Mouse (Mus musculus) midbrain, embryonic 14.5 days (tissue): ENCODE results near the gene Col4a3bp. TPM values are rescaled to one million over a fixed set of nuclear protein-coding genes. Genes with fewer than 3 reads are reported as not detected.
"Not testable (repeated sequence)": the region's sequence is repeated elsewhere in the genome, so short reads cannot be mapped to it uniquely, and the experiment has no call there.

Experiments
- ATAC-seq: fragments of 200-750 bp; cut with Nextera tagmentation; 2 replicates; pipeline ENCODE4 v1.8.0; 2017; ENCODE audit warnings: moderate number of reproducible peaks, moderate library complexity; ENCODE audit not compliant: low FRiP score, low TSS enrichment
- DNase-seq: peaks from one replicate; pipeline ENCODE4 v3.0.0-alpha.2; 2015
- H3K27ac ChIP-seq: fragments of 300-500 bp; sonication (generic); replicated peaks from 2 replicates; pipeline ENCODE4 v1.5.1; 2014; ENCODE audit warnings: mild to moderate bottlenecking, low read depth, low read length, moderate library complexity
- H3K27me3 ChIP-seq: fragments of 300-500 bp; sonication (generic); 2 replicates; pipeline ENCODE4 v1.6.1; 2014; ENCODE audit warnings: low read length, control low read depth, mixed read lengths; ENCODE audit not compliant: control insufficient read depth, insufficient read depth
- H3K36me3 ChIP-seq: fragments of 300-500 bp; sonication (generic); 2 replicates; pipeline ENCODE4 v1.6.1; 2014; ENCODE audit warnings: low read length, control low read depth; ENCODE audit not compliant: control insufficient read depth, insufficient read depth
- H3K4me1 ChIP-seq: fragments of 300-500 bp; sonication (generic); 2 replicates; pipeline ENCODE4 v1.6.1; 2014; ENCODE audit warnings: mild to moderate bottlenecking, antibody characterized with exemption, low read length, control low read depth; ENCODE audit not compliant: control insufficient read depth, insufficient read depth
- H3K4me2 ChIP-seq: fragments of 300-500 bp; sonication (generic); 2 replicates; pipeline ENCODE4 v1.6.1; 2014; ENCODE audit warnings: mild to moderate bottlenecking, low read length, moderate library complexity
- H3K4me3 ChIP-seq: fragments of 300-500 bp; sonication (generic); replicated peaks from 2 replicates; pipeline ENCODE4 v1.5.1; 2014; ENCODE audit warnings: low read depth, low read length
- H3K9ac ChIP-seq: fragments of 300-500 bp; sonication (generic); replicated peaks from 2 replicates; pipeline ENCODE4 v1.6.1; 2014; ENCODE audit warnings: mild to moderate bottlenecking, low read length, moderate library complexity
- H3K9me3 ChIP-seq: fragments of 300-500 bp; sonication (generic); 2 replicates; pipeline ENCODE4 v1.6.1; 2016; ENCODE audit warnings: low read length, control low read depth, mixed read lengths; ENCODE audit not compliant: control insufficient read depth
- WGBS: fragments of 180-500 bp; shearing (Covaris S2); extraction: QIAGEN DNeasy Blood & Tissue Kit; methylation state at CpG from one replicate; pipeline ENCODE4 v1.1.7; 2014; 5-methylcytosine and 5-hydroxymethylcytosine counted together
- polyA plus RNA-seq: library from polyadenylated mRNA; unstranded; fragments of >200 nt; fragmentation: Nextera tagmentation; extraction: Ambion mirVana; gene quantifications from 2 replicates; pipeline ENCODE4 v1.2.1, GENCODE M21; 2014

The Col4a3bp gene
- polyA plus RNA-seq, 1 experiment from 2014 or later: 9.1 TPM

DNA sequence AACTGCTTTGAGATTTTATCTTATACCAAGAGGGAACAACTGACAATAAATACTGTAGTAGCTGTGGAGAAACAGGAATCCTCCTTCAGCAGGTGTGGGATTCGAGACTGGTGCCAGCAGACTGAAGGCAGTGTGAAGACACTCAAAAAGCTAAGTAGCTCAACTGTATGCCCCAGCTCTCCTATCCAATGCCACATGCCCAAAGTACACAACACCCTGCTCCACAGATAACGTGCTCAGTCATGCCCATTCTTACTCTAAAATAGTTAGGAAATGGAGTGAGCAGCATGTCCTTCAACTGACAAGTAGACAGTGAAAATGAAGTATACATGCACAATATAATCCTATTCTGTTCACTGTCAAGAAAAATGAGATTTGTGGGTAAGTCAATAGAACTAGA, 101.8 kb downstream of the Col4a3bp start:
- ATAC-seq (no peak), DNase-seq (no peak)
- Histone ChIP-seq H3K4me3 (no peak overlapping the region), H3K27me3 (no peaks in the 10 kb centered on the region), H3K36me3 (peaks cover 21% of the 10 kb centered on the region), H3K9me3 (no peaks in the 10 kb centered on the region), H3K9ac (no peak overlapping the region), H3K4me2 (no peak overlapping the region), H3K27ac (no peak overlapping the region), H3K4me1 (no peaks in the 10 kb centered on the region)
- 58% methylated on average over 2 of the region's 2 CpGs for WGBS

DNA sequence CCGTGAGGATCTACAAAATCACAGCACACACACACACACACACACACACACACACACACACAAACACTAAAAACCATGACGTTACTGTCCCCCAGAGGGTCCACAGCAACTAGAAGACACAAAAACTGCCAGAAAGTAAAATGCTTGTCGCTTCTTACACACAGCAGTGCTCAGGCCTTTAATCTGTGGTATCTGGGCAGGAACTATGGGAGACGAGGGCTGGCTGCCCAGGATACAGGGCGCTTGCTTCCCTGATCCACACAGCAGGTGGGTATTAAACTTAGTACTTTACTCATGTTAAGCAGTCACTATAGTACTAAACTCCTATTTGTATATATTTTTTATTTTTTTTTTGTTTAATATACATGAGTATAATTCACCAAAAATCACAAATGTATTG, 103.4 kb downstream of the Col4a3bp start:
- 44% methylated on average over 5 of the region's 5 CpGs for WGBS
- Histone ChIP-seq H3K4me2 (no peak overlapping the region), H3K9me3 (no peaks in the 10 kb centered on the region), H3K27me3 (no peaks in the 10 kb centered on the region), H3K27ac (no peak overlapping the region), H3K4me3 (no peak overlapping the region), H3K36me3 (peaks cover 35% of the 10 kb centered on the region), H3K4me1 (no peaks in the 10 kb centered on the region), H3K9ac (no peak overlapping the region)
- no peak for ATAC-seq
- DNase-seq: no peak

DNA sequence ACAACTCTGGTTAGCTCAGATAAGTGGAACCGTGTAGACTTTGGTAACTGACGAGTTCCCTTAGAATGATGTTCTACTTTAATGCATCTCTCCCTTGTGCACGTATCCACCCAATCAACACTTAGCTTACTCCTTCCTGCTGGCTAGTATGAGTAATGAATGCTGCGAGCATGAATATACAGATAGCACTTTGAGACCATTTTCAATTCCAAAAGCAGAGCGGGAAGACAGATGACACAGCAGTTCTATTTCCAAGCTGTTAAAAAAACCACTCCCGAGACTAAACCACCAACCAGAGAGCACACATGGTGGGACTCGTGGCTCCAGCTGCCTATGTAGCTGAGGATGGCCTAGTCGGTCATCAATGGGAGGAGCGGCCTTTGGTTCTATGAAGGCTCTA, 110.6 kb downstream of the Col4a3bp start:
- no peaks in the 10 kb centered on the region for H3K4me1 ChIP-seq
- H3K9me3 ChIP-seq: no peaks in the 10 kb centered on the region
- 94% methylated on average over 9 of the region's 9 CpGs for WGBS
- H3K4me3 ChIP-seq: no peak overlapping the region
- ATAC-seq: no peak
- H3K9ac ChIP-seq: no peak overlapping the region
- H3K36me3 ChIP-seq: peaks cover 98% of the 10 kb centered on the region
- H3K27me3 ChIP-seq: no peaks in the 10 kb centered on the region
- H3K4me2 ChIP-seq: no peak overlapping the region
- no peak for DNase-seq
- no peak overlapping the region for H3K27ac ChIP-seq

DNA sequence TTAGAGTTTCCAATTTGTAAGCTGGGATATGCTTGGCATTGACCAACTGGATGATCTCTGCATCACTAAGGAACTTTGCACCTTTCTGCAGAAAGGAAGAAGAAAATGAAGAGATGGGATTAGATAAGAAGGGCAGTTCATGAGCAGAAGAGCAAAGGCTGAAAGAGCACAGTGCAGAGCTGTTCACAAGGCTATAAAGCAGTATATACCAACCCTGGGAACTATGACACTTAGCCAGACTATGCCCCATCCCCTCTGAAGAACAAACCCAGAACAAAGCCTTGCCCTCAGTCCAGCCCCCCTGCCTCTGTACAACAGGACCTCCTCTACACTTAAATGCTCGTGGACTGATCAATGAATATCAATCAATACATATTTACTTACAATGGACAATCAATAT, 114.3 kb downstream of the Col4a3bp start:
- Histone ChIP-seq H3K36me3 (peaks cover 96% of the 10 kb centered on the region), H3K9ac (no peak overlapping the region), H3K27me3 (no peaks in the 10 kb centered on the region), H3K4me1 (no peaks in the 10 kb centered on the region), H3K27ac (no peak overlapping the region), H3K4me3 (no peak overlapping the region), H3K9me3 (no peaks in the 10 kb centered on the region), H3K4me2 (no peak overlapping the region)
- no peak for ATAC-seq
- no peak for DNase-seq
- WGBS: 82% methylated on average over 1 of the region's 1 CpGs

DNA sequence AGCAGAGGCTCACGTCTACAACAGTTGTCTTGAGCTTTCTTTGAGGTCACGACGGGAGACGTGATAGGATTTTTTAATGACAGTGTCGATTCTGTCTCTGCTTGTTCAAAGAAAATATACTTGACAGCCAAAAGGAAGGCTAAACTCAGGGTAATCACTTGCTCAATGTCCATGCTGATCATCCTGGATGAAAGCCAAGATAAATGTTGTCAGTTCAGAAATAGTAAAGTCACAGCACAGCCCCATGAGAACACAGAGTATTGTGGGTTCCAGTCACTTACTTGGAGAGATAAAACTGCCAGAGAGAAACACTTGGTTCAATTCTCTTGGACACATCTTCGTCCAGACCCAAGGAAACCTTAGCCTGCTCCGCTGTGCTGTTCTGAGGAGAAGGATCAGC, 116.5 kb downstream of the Col4a3bp start:
- Histone ChIP-seq H3K9ac (no peak overlapping the region), H3K36me3 (peaks cover 97% of the 10 kb centered on the region), H3K4me2 (no peak overlapping the region), H3K27ac (no peak overlapping the region), H3K4me3 (no peak overlapping the region), H3K4me1 (no peaks in the 10 kb centered on the region), H3K27me3 (no peaks in the 10 kb centered on the region), H3K9me3 (no peaks in the 10 kb centered on the region)
- WGBS: 89% methylated on average over 7 of the region's 7 CpGs
- DNase-seq (no peak), ATAC-seq (no peak)

DNA sequence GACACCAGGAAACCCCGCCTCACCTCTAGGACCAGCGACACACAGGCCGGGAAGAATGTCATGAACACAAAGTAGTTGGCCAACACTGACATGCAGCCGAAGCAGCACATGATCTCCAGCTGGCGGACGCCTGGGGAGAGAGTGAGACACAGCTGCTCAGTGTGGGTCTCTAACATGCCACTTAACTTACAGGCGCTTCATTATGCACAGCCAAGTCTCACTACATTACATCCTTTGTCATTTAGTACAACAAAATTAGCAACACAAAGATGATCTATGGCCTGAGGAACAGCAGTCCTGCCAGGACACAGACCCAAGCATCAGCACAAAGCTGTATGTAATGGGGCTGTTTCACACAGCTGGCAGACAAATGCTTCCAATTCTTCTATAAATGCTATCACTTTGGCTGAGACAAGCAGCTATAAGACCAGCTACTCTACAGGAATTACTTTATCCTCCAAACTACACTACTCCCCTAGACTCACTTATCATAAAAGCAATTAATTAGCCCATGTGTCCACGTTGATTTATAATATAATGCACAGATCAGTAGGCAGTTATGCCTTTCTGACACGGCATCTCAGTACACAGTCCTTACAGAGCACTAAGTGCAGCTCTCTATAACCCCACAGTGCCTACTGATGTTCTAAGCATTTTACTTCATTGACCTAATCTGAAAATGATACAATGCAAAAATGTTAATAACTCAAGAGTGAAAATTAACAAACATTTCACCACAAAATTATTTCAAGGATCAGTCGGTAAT, 117.9 kb downstream of the Col4a3bp start:
- peaks cover 97% of the 10 kb centered on the region for H3K36me3 ChIP-seq
- H3K4me2 ChIP-seq: no peak overlapping the region
- 44% methylated on average over 10 of the region's 10 CpGs for WGBS
- no peak overlapping the region for H3K4me3 ChIP-seq
- DNase-seq (peak; percentile 50), ATAC-seq (peak; percentile 48; the same call in 1 of the 2 replicates)
- H3K4me1 ChIP-seq: no peaks in the 10 kb centered on the region
- no peaks in the 10 kb centered on the region for H3K9me3 ChIP-seq
- H3K27me3 ChIP-seq: no peaks in the 10 kb centered on the region
- no peak overlapping the region for H3K27ac ChIP-seq
- H3K9ac ChIP-seq: no peak overlapping the region

DNA sequence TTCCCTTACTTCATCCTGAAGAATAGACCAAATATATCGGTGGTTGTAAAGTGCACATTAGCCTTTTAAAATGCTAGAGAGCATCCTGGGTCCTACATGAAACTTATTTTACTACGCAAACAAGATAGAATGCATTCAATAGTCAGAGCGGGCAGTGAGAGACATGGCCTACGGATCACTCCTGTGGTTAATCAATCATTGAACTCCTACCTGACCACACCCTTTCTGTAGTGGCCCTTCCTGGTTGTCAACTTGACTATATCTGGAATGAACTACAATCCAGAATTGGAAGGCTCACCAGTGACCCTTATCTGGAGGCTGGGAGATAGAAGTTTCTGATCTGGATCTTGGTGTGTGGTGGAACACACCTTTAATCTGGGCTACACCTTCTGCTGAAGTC, 120.7 kb downstream of the Col4a3bp start:
- 98% methylated on average over 4 of the region's 4 CpGs for WGBS
- peaks cover 80% of the 10 kb centered on the region for H3K36me3 ChIP-seq
- peaks cover 15% of the 10 kb centered on the region for H3K4me1 ChIP-seq
- DNase-seq, H3K27me3 ChIP-seq, H3K9me3 ChIP-seq, H3K27ac ChIP-seq, ATAC-seq, H3K9ac ChIP-seq, H3K4me3 ChIP-seq, H3K4me2 ChIP-seq: not testable (repeated sequence)

DNA sequence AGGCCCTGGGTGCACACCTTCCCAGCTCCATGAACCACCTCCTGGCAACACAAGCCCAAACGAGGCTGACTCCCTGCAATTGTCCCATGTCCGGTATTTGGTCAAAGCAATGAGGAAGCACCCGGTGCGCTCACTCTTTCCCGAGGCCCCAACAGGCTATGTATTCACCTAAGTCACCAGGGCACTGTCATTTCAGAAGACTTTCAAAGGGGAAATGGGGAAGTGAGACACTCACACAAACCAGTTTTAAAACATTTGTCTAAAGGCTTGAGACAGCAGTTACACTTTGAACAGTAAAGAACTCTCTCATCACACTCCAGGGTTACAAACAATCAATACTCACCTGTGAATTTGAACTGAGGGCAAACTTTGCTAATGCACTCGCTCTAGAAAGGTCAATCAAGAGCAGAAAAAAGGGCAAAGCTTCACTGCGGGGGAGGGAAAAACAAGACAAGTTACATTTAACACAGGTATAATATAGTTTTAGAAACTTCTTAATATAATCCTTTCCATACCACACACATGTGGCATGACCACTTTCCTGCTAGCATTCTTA, 122.1 kb downstream of the Col4a3bp start:
- Histone ChIP-seq H3K9me3 (no peaks in the 10 kb centered on the region), H3K4me3 (no peak overlapping the region), H3K9ac (no peak overlapping the region), H3K36me3 (peaks cover 67% of the 10 kb centered on the region), H3K4me1 (peaks cover 28% of the 10 kb centered on the region), H3K27ac (no peak overlapping the region), H3K4me2 (no peak overlapping the region), H3K27me3 (no peaks in the 10 kb centered on the region)
- WGBS: 92% methylated on average over 7 of the region's 7 CpGs
- DNase-seq (no peak), ATAC-seq (no peak)

DNA sequence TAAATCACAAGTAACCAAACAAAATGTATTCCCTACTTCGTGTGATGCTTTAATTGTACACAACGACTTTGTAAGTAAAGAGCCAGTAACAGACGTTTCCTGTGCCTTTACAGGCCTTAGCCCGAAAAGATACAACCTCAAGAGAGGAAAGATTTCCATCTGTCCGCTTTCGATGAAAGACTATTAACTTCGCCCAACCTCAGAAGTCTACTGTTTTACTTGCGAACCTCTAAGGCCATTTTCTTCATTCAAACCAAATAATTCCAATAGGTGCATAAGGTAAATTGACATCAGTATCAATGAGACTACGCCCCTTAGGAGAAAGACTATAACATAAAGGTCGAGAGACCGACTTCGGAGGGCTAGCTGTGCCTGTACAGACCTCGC, 127.6 kb downstream of the Col4a3bp start:
- Histone ChIP-seq H3K9ac (peak overlapping the region; percentile 97), H3K4me1 (peaks cover 28% of the 10 kb centered on the region), H3K4me3 (peak overlapping the region; percentile 100), H3K27ac (peak overlapping the region; percentile 98), H3K27me3 (no peaks in the 10 kb centered on the region), H3K36me3 (peaks cover 15% of the 10 kb centered on the region), H3K4me2 (peak overlapping the region; percentile 82), H3K9me3 (no peaks in the 10 kb centered on the region)
- WGBS: 3% methylated on average over 13 of the region's 13 CpGs
- ATAC-seq: no peak
- no peak for DNase-seq
